Mouse (Mus musculus) intestine, embryonic 16.5 days (tissue): ENCODE measurements around the gene Kmo. TPM values are rescaled to one million over a fixed set of nuclear protein-coding genes. Genes with fewer than 3 reads are reported as not detected.

ENCODE experiments used
- ATAC-seq: fragments of 200-750 bp; cut with Nextera tagmentation; 2 replicates; pipeline ENCODE4 v1.8.0; 2017; ENCODE audit warnings: moderate TSS enrichment, moderate library complexity
- H3K27ac ChIP-seq: fragments of 300-500 bp; sonication (generic); 2 replicates; pipeline ENCODE4 v1.5.1; 2014; ENCODE audit warnings: mild to moderate bottlenecking, low read length
- H3K27me3 ChIP-seq: fragments of 300-500 bp; sonication (generic); replicated peaks from 2 replicates; pipeline ENCODE4 v1.6.1; 2014; ENCODE audit warnings: low read length, control low read depth, mixed read lengths; ENCODE audit not compliant: control insufficient read depth, insufficient read depth
- H3K36me3 ChIP-seq: fragments of 300-500 bp; sonication (generic); 2 replicates; pipeline ENCODE4 v1.6.1; 2014; ENCODE audit warnings: low read length, control low read depth; ENCODE audit not compliant: control insufficient read depth, insufficient read depth
- H3K4me1 ChIP-seq: fragments of 300-500 bp; sonication (generic); 2 replicates; pipeline ENCODE4 v1.6.1; 2014; ENCODE audit warnings: low read length, control low read depth, mixed read lengths; ENCODE audit not compliant: control insufficient read depth, insufficient read depth
- H3K4me2 ChIP-seq: fragments of 300-500 bp; sonication (generic); 2 replicates; pipeline ENCODE4 v1.6.1; 2014; ENCODE audit warnings: low read depth, low read length, control low read depth
- H3K4me3 ChIP-seq: fragments of 300-500 bp; sonication (generic); 2 replicates; pipeline ENCODE4 v1.5.1; 2014; ENCODE audit warnings: mild to moderate bottlenecking, low read length
- H3K9ac ChIP-seq: fragments of 300-500 bp; sonication (generic); 2 replicates; pipeline ENCODE4 v1.6.1; 2014; ENCODE audit warnings: low read depth, low read length
- H3K9me3 ChIP-seq: fragments of 300-500 bp; sonication (generic); 2 replicates; pipeline ENCODE4 v1.6.1; 2016; ENCODE audit warnings: low read length, control low read depth; ENCODE audit not compliant: control insufficient read depth
- WGBS: fragments of 180-500 bp; shearing (Covaris S2); extraction: QIAGEN DNeasy Blood & Tissue Kit; methylation state at CpG from one replicate; pipeline ENCODE4 v1.1.7; 2014; 5-methylcytosine and 5-hydroxymethylcytosine counted together
- polyA plus RNA-seq: library from polyadenylated mRNA; unstranded; fragments of >200 nt; fragmentation: Nextera tagmentation; extraction: Ambion mirVana; gene quantifications from 2 replicates; pipeline ENCODE4 v1.2.1, GENCODE M21; 2015

Gene Kmo
- polyA plus RNA-seq, 1 experiment from 2014 or later, result 0.68 TPM

GRCm38 (mm10) chr1:175677459-175677858 lies 57.3 kb downstream of the Kmo start:
- Histone ChIP-seq H3K27me3 (no peaks in the 10 kb centered on the region), H3K9me3 (no peaks in the 10 kb centered on the region), H3K4me3 (no peak overlapping the region), H3K9ac (no peak overlapping the region), H3K4me1 (no peaks in the 10 kb centered on the region), H3K27ac (no peak overlapping the region), H3K36me3 (no peaks in the 10 kb centered on the region), H3K4me2 (no peak overlapping the region)
- 66% methylated on average over 6 of the region's 6 CpGs for whole genome bisulfite sequencing
- peak; percentile 77 for ATAC-seq

DNA sequence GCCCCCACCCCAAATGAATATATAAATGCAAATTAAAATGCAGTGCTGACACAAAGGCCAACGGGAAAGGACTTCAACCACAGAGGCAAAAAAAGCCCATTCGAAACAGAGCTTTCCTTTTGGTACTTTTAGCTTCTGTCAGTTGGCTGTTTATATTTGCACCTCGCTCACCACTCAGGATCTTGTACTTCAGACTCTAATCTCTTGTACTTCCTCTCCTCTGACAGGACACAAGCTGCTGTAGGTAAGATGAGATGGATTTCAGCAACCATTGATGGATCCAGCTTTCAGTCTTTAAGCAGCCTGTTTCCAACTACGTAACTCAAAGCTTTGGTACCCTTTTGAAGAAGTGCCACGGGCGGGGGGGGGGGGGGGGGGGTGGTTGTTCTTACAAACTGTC lies 60.8 kb downstream of the Kmo start:
- Histone ChIP-seq H3K4me3 (no peak overlapping the region), H3K4me1 (no peaks in the 10 kb centered on the region), H3K9ac (no peak overlapping the region), H3K36me3 (no peaks in the 10 kb centered on the region), H3K27ac (no peak overlapping the region), H3K9me3 (no peaks in the 10 kb centered on the region), H3K27me3 (no peaks in the 10 kb centered on the region), H3K4me2 (no peak overlapping the region)
- 77% methylated on average over 6 of the region's 6 CpGs for WGBS
- ATAC-seq, result no peak

DNA sequence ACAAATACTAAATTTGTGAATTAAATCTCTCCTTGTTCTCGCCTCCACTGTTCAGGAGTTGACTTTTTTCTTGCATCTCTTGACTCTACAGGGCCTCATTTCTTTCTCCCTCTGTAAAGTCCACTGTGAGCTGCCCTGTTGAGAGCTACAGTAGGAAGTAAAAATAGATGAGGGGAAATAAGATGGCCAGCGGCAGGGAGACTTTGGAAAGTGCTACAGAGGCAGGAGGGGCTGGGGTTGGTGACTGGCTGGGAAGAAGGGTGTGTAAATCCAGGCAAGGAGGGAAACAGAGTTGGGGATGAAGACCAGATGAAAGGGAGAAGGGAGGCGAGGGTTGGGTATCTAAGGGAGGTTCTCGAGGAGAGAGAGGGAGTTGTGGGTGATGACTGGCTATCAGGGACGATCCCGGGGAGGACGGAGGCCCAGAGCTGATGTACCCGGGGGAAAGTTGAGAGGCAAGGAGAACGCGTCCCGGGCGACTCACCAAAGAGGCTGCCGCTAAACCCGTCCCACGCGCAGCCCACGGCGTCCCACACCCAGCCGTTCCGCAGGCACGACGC lies 71.6 kb downstream of the Kmo start:
- no peaks in the 10 kb centered on the region for H3K36me3 ChIP-seq
- peak overlapping the region; percentile 84 for H3K27ac ChIP-seq
- H3K27me3 ChIP-seq, result no peaks in the 10 kb centered on the region
- peak overlapping the region; percentile 73 for H3K4me2 ChIP-seq
- peak overlapping the region; percentile 91 for H3K9ac ChIP-seq
- H3K9me3 ChIP-seq, result no peaks in the 10 kb centered on the region
- H3K4me1 ChIP-seq, result peaks cover 8% of the 10 kb centered on the region
- WGBS, result 2% methylated on average over 22 of the region's 22 CpGs
- H3K4me3 ChIP-seq, result peak overlapping the region; percentile 82
- ATAC-seq, result no peak

DNA sequence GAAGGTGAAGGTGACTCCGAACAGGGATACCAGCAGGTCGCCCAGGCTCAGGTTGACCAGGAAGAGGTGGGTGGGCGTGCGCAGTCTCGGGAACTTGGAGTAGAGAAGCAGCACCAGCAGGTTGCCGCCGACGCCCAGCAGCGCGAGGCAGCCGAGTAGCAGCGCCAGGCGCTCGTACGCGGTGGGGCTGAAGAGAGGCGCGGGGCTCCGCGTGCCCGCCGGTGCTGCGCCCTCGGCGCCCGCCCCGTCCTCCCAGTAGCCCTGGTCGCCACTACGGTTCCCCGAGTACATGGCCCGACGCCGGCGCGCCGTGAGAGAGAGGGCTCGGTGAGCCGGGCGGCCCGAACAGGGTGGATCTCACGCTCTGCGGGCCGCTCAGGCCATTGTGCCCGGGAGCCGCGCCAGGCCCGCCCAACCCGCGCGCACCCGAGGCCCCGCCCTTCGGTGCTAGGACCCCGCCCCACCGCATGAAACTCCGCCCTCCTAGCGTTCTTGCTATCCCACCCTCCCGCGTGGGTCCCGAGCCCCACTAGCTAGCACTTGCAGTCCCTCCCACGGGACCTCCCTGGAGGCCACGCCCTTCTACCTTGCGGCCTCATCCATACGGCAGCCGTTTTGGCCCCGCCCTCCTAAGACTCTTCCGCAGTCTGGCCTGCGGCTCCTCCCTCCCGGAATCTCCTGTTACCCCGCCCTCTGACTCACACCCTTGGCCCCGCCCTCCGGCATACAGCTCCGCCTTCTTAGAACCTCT lies 72.2 kb downstream of the Kmo start, which contains the start of the genes Opn3 and Chml:
Gene Opn3 (minus strand): TSS at position 531 of the 751 bp plus-strand sequence.
Gene Chml (minus strand): TSS at position 656 of the 751 bp plus-strand sequence.
- ATAC-seq, result peak; percentile 98
- H3K27ac ChIP-seq, result peak within 1 kb of the TSS; percentile 84
- no peaks in the 10 kb centered on the region for H3K27me3 ChIP-seq
- peak within 1 kb of the TSS; percentile 91 for H3K9ac ChIP-seq
- peak within 1 kb of the TSS; percentile 82 for H3K4me3 ChIP-seq
- H3K4me2 ChIP-seq, result peak within 1 kb of the TSS; percentile 73
- peaks cover 8% of the 10 kb centered on the region for H3K4me1 ChIP-seq
- under 1% methylated on average over 62 of the region's 73 CpGs for WGBS
- H3K9me3 ChIP-seq, result no peaks in the 10 kb centered on the region
- no peaks in the 10 kb centered on the region for H3K36me3 ChIP-seq

GRCm38 (mm10) chr1:175692997-175693361 lies 72.8 kb downstream of the Kmo start:
- H3K27me3 ChIP-seq, result no peaks in the 10 kb centered on the region
- H3K27ac ChIP-seq, result no peak overlapping the region
- H3K9me3 ChIP-seq, result no peaks in the 10 kb centered on the region
- H3K36me3 ChIP-seq, result no peaks in the 10 kb centered on the region
- H3K4me1 ChIP-seq, result peaks cover 8% of the 10 kb centered on the region
- WGBS, result under 1% methylated on average over 17 of the region's 17 CpGs
- ATAC-seq, result peak; percentile 89
- H3K4me3 ChIP-seq, result peak overlapping the region; percentile 82
- H3K9ac ChIP-seq, result peak overlapping the region; percentile 55; the same call in 1 of the 2 replicates
- H3K4me2 ChIP-seq, result peak overlapping the region; percentile 61

- Histone ChIP-seq H3K27me3 (no peaks in the 10 kb centered on the region), H3K9ac (peak overlapping the region; percentile 55; the same call in 1 of the 2 replicates), H3K4me1 (peaks cover 8% of the 10 kb centered on the region), H3K27ac (no peak overlapping the region), H3K4me3 (peak overlapping the region; percentile 82), H3K9me3 (no peaks in the 10 kb centered on the region), H3K4me2 (peak overlapping the region; percentile 61), H3K36me3 (no peaks in the 10 kb centered on the region)
- peak; percentile 4 for ATAC-seq
- 37% methylated on average over 12 of the region's 12 CpGs for WGBS
Observed at GRCm38 (mm10) chr1:175693429-175693960, 73.3 kb downstream of the Kmo start.

DNA sequence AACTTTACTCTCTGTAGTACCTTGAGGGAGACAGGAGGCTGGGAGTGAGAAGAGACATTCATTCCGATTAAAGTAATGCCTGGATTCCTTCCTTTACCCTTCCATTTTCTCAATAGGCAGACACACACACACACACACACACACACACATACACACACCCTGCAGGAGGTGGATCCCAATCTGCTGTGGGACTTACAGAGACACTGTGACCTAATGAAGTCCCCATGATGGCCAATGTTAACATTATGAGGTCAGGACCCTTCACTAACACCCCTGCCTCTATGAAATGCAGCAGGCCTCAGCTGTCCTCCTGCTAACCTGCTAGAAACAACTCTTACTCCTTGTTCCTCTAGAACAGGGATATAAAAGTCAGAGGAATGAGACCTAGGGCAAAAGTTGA lies 78.1 kb downstream of the Kmo start, which contains the start of gene Wdr64:
Gene Wdr64 (plus strand): TSS at position 301 of the 400 bp plus-strand sequence.
- no peaks in the 10 kb centered on the region for H3K27me3 ChIP-seq
- no peaks in the 10 kb centered on the region for H3K9me3 ChIP-seq
- peaks cover 3% of the 10 kb centered on the region; the same call in 1 of the 2 replicates for H3K4me1 ChIP-seq
- no peak within 1 kb of the TSS for H3K4me2 ChIP-seq
- H3K36me3 ChIP-seq, result no peaks in the 10 kb centered on the region
- no peak within 1 kb of the TSS for H3K9ac ChIP-seq
- no peak for ATAC-seq
- WGBS, result 81% methylated on average over 1 of the region's 1 CpGs
- no peak within 1 kb of the TSS for H3K27ac ChIP-seq
- no peak within 1 kb of the TSS for H3K4me3 ChIP-seq

- no peaks in the 10 kb centered on the region for H3K27me3 ChIP-seq
- H3K9me3 ChIP-seq, result no peaks in the 10 kb centered on the region
- H3K4me2 ChIP-seq, result no peak overlapping the region
- H3K27ac ChIP-seq, result no peak overlapping the region
- no peak overlapping the region for H3K9ac ChIP-seq
- no peaks in the 10 kb centered on the region for H3K36me3 ChIP-seq
- H3K4me1 ChIP-seq, result no peaks in the 10 kb centered on the region
- no peak overlapping the region for H3K4me3 ChIP-seq
- 61% methylated on average over 3 of the region's 3 CpGs for WGBS
- no peak for ATAC-seq
Observed at GRCm38 (mm10) chr1:175699375-175699774, 79.2 kb downstream of the Kmo start.

DNA sequence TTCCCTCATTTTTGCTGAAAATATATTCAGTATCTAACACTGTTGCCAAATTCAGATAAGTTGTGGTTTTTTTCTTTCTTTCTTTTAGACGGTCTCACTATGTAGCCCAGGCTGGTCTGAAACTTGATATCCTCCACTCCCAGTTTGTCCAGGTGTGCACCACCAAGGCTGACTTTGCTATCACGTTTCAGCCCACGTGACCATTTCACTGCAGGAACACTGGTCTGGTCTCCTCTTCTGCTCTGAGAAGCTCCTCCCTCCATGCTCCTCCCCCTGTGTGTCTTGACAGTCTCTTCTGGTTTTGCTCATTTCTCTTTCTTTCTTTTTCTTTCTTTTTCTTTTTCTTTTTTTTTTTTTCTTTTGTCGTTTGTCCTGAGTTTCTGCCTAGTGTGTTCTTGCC lies 79.6 kb downstream of the Kmo start:
- no peak overlapping the region for H3K4me3 ChIP-seq
- H3K9me3 ChIP-seq, result no peaks in the 10 kb centered on the region
- no peaks in the 10 kb centered on the region for H3K27me3 ChIP-seq
- WGBS, result 33% methylated on average over 4 of the region's 4 CpGs
- no peak overlapping the region for H3K27ac ChIP-seq
- no peak for ATAC-seq
- no peaks in the 10 kb centered on the region for H3K36me3 ChIP-seq
- no peaks in the 10 kb centered on the region for H3K4me1 ChIP-seq
- no peak overlapping the region for H3K9ac ChIP-seq
- no peak overlapping the region for H3K4me2 ChIP-seq
